Mouse (Mus musculus) cerebellum, adult 2 months (tissue): ENCODE measurements at regions not wholly inside any gene's neighbourhood (a gene's known extent, or its start where the extent isn't known, plus 50 kb on each side); places are given as distances from the start of the nearest gene placed in this dataset.
"Not testable (repeated sequence)": the region's sequence is repeated elsewhere in the genome, so short reads cannot be mapped to it uniquely, and the experiment has no call there.

Experiments
- DNase-seq, 2 experiments: peaks; one replicate each; pipeline ENCODE4 v3.0.0; 2021
- H3K27ac ChIP-seq: fragments of 200-500 bp; 2 replicates; pipeline ENCODE4 v1.5.1; 2012; ENCODE audit warnings: low read length, control low read depth, inconsistent platforms; ENCODE audit not compliant: insufficient read depth
- H3K27me3 ChIP-seq: fragments of 200-500 bp; 2 replicates; pipeline ENCODE4 v1.6.1; 2012; ENCODE audit warnings: inconsistent platforms, mild to moderate bottlenecking, low read length, moderate library complexity; ENCODE audit not compliant: control insufficient read depth, insufficient read depth
- H3K4me1 ChIP-seq: fragments of 200-500 bp; 2 replicates; pipeline ENCODE4 v1.6.1; 2011; ENCODE audit warnings: low read length; ENCODE audit not compliant: control insufficient read depth, insufficient read depth
- H3K4me3 ChIP-seq: fragments of 200-500 bp; replicated peaks from 2 replicates; pipeline ENCODE3; 2011; ENCODE audit warnings: mild to moderate bottlenecking, low read depth, low read length, control low read depth; ENCODE audit not compliant: insufficient read depth
- CTCF ChIP-seq: fragments of 200-500 bp; IDR thresholded peaks from 2 replicates; pipeline ENCODE4 v1.5.1; 2011; ENCODE audit warnings: low read depth, mild to moderate bottlenecking, control low read depth, low read length, moderate library complexity, borderline replicate concordance; ENCODE audit not compliant: insufficient read depth
- POLR2A ChIP-seq: fragments of 200-500 bp; IDR thresholded peaks from 2 replicates; pipeline ENCODE4 v1.6.1; 2011; ENCODE audit warnings: low read length, control low read depth, borderline replicate concordance; ENCODE audit not compliant: insufficient read depth
- WGBS: fragments of 180-500 bp; shearing (Covaris S2); methylation state at CpG from one replicate; pipeline ENCODE4 v1.1.7; 2018; 5-methylcytosine and 5-hydroxymethylcytosine counted together

- no peak overlapping the region for H3K4me3 ChIP-seq
- no peak for DNase-seq
- TF ChIP-seq POLR2A (no peak), CTCF (no peak)
- no peaks in the 10 kb centered on the region for H3K27me3 ChIP-seq
- 81% methylated on average over 2 of the region's 2 CpGs for WGBS
- no peaks in the 10 kb centered on the region for H3K4me1 ChIP-seq
- no peak overlapping the region for H3K27ac ChIP-seq
Measured at GRCm38 (mm10) chr1:31612944-31613343, 390.3 kb downstream of the Pih1d3 start.

DNA sequence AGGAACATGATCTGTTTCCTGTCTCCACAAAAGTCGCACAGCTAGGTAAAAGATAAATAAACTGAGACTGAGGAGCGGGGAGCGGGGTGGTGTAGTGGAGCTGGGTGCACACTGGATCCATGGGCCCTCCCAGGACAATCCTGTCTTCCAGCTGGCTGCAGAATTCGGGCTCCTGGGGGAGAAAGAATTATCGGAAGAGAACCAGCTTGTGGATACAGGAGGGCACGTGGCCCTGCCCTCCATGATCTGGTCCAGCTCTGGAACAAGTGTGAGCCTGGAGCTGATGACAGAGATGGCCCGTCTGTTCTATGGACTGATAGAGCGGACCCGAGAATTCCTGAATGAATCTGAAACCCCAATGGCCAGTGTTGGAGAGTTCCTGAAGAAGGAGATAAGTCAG is 392.6 kb downstream of the Pih1d3 start:
- DNase-seq, H3K27ac ChIP-seq, H3K4me1 ChIP-seq, H3K27me3 ChIP-seq, H3K4me3 ChIP-seq: not testable (repeated sequence)
- 94% methylated on average over 5 of the region's 9 CpGs for WGBS

- not testable (repeated sequence) for DNase-seq, H3K4me1 ChIP-seq, H3K27me3 ChIP-seq, H3K27ac ChIP-seq, H3K4me3 ChIP-seq
- WGBS: 90% methylated on average over 15 of the region's 15 CpGs
Measured at GRCm38 (mm10) chr1:31616229-31616946, 393.8 kb downstream of the Pih1d3 start.

DNA sequence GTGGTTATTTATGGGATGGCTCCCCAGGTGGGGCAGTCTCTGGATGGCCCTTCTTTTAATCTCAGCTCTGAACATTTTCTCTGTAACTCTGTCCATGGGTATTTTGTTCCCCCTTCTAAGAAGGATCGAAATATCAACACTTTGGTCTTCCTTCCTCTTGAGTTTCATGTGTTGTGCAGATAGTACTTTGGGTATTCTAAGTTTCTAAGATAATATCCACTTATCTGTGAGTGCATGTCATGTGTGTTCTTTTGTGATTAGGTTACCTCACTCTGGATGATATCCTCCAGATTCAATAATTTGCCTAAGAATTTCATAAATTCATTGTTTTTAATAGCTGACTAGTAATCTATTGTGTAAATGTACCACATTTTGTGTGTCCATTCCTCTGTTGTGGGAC is 411.7 kb downstream of the Pih1d3 start:
- DNase-seq: no peak
- 68% methylated on average over 1 of the region's 1 CpGs for WGBS
- Histone ChIP-seq H3K4me3 (no peak overlapping the region), H3K27me3 (no peaks in the 10 kb centered on the region), H3K4me1 (no peaks in the 10 kb centered on the region), H3K27ac (no peak overlapping the region)
- TF ChIP-seq POLR2A (no peak), CTCF (no peak)

DNA sequence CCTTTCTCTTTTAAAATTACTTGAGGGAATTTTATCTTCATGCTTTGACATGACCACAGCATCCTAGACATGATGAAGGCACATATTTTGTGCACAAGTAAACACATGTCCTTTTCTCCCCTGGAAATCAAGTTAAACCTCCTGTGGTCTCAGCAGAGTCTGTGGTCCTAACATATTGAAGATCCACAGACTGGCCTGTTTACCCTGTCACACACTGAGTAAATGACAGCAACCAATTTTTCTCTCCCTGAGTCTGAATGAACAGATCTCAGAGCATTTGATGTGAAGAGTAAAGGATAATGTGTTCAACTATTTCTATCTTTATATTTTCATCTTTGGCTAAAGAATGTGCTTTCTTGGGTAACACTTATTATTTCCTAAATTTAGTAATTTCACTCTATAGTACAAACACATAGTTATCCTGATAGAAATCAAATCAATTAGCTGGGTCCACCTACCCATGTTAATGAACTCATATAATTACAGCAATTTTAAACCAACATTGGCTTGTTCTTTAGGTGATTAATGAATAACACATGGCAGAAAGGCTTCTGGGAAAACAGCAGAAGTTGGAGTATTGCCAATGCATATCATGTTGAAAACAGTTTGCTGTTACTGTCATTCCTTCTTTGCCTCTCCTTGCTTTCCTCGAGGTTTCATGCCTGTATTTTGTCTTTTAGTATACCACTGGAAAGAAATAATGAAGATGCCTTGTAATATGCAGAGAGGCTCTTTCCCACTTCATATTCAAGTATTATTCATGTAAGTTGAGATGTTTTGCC is 414.1 kb downstream of the Pih1d3 start:
- Histone ChIP-seq H3K27me3 (no peaks in the 10 kb centered on the region), H3K27ac (no peak overlapping the region), H3K4me3 (no peak overlapping the region), H3K4me1 (no peaks in the 10 kb centered on the region)
- WGBS: 11% methylated on average over 1 of the region's 1 CpGs
- DNase-seq: no peak
- TF ChIP-seq CTCF (no peak), POLR2A (no peak)

DNA sequence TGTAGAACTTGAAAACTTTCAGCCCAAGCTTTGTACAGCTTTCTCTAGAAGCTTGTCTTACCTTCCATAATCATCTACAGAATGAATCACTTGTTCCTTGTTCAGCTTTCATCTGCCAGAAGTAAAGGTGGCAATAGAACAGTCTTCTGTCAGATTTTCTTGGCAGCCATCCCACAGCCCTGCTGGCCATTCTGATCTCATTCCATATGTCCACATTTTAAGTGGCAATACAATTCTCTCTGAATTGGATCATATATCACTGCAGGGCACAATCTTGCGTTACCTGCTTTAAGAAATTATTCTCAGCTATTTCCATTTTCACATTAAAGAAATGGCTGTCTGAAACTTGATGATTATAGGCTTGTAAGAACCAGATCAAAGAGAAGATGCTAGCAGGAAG is 422.5 kb downstream of the Pih1d3 start:
- 21% methylated on average over 1 of the region's 1 CpGs for WGBS
- H3K4me3 ChIP-seq: no peak overlapping the region
- no peaks in the 10 kb centered on the region for H3K27me3 ChIP-seq
- no peak for TF ChIP-seq POLR2A
- no peak for TF ChIP-seq CTCF
- no peaks in the 10 kb centered on the region for H3K4me1 ChIP-seq
- no peak overlapping the region for H3K27ac ChIP-seq
- peak; percentile 54 to 74 for DNase-seq

DNA sequence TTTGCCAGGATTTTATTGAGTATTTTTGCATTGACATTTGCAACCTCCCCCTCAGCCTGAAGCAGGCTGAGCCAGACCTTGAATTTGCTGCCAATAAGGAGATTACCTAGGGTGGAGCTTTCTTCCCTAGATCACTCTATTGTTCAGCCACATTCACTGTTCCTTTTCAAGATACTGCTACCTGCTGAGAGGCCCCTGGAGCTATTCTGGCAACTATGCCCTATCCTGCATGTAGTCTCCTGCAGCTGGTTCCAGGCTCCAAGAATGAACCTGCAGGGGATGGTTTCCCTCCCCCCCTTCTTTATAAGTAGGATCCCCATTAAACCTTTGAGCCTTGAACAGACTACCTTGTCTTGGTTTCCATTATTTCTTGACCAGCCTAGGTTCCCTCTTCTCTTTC is 455.9 kb downstream of the Pih1d3 start:
- H3K27me3 ChIP-seq: no peaks in the 10 kb centered on the region
- no peak for DNase-seq
- no peak for TF ChIP-seq CTCF
- TF ChIP-seq POLR2A: no peak
- no peak overlapping the region for H3K4me3 ChIP-seq
- H3K4me1 ChIP-seq: no peaks in the 10 kb centered on the region
- H3K27ac ChIP-seq: no peak overlapping the region
